Mouse (Mus musculus): ENCODE measurements around the gene Hnf1a. TPM values are rescaled to one million over a fixed set of nuclear protein-coding genes. Genes with fewer than 3 reads are reported as not detected.

Gene Hnf1a
- polyA plus RNA-seq, 1 experiment, result not detected

DNA sequence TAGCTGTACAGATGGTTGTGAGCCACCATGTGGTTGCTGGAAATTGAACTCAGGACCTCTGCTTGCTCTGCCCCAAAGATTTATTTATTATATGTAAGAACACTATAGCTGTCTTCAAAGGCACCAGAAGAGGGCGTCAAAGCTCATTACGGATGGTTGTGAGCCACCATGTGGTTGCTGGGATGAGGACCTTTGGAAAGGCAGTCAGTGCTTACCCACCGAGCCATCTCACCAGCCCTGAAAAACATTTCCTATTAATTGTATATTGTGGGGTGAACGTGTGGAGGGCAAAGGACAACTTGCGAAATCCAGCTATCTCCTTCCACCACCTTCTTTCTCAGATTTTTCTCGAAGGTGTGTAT is 8.0 kb upstream of the Hnf1a start:
- no peaks in the 10 kb centered on the region for H3K79me2 ChIP-seq (ENCODE audit: control insufficient read depth, insufficient read depth)
- TF ChIP-seq REST (IDR thresholded peaks at IDR 0.05; ENCODE audit: insufficient read depth, insufficient read length) (no peak), TCF12 (IDR thresholded peaks at IDR 0.05; ENCODE audit: insufficient read depth, poor library complexity, severe bottlenecking) (no peak), CEBPB (IDR thresholded peaks at IDR 0.05; ENCODE audit: insufficient read depth, poor library complexity, severe bottlenecking) (no peak), SRF (IDR thresholded peaks at IDR 0.05; ENCODE audit: control insufficient read depth, insufficient read length, low read depth) (no peak)
- no peaks in the 10 kb centered on the region for H3K27me3 ChIP-seq (ENCODE audit: control insufficient read depth, insufficient read depth, insufficient read length)
- H3K4me3 ChIP-seq, result peak overlapping the region; percentile 7
- H3ac ChIP-seq (ENCODE audit: control insufficient read depth, insufficient read length), result no peak overlapping the region
- H3K4me2 ChIP-seq (ENCODE audit: low read depth), result peak overlapping the region; percentile 96
- no peaks in the 10 kb centered on the region for H3K36me3 ChIP-seq (ENCODE audit: control insufficient read depth, insufficient read depth)

DNA sequence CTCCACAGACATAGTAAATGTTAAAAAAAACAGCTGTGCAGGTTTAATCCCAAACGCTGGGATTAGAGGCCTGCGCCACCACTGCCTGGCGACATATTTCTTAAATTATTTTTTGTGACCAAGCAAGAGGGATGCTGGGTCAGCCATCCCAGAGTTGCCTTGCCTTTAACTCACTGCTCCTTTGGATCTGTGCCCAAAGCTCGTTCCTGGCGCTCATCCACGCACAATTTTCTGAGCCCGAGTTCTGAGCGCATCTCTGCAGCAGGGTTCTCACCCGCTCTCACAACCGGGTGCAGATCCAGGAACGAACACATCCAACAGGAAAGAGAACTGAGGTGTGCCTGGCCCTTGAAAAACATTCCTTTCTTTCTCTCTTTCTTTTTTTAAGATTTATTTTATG is 7.6 kb upstream of the Hnf1a start:
- peak overlapping the region; percentile 7 for H3K4me3 ChIP-seq
- TF ChIP-seq SRF (IDR thresholded peaks at IDR 0.05; ENCODE audit: control insufficient read depth, insufficient read length, low read depth) (no peak), POLR2A (IDR thresholded peaks at IDR 0.05; ENCODE audit: insufficient read length, low read depth) (no peak), MYOD1 (IDR thresholded peaks at IDR 0.05; ENCODE audit: control insufficient read depth in 1 of 3, insufficient read length in 2 of 3, low read depth in 2 of 3) (no peak), TCF12 (IDR thresholded peaks at IDR 0.05; ENCODE audit: insufficient read depth, poor library complexity, severe bottlenecking) (no peak), E2F4 (IDR thresholded peaks at IDR 0.05; ENCODE audit: insufficient read depth) (no peak), REST (IDR thresholded peaks at IDR 0.05; ENCODE audit: insufficient read depth, insufficient read length) (no peak)
- H3K4me2 ChIP-seq (ENCODE audit: low read depth), result peak overlapping the region; percentile 96

DNA sequence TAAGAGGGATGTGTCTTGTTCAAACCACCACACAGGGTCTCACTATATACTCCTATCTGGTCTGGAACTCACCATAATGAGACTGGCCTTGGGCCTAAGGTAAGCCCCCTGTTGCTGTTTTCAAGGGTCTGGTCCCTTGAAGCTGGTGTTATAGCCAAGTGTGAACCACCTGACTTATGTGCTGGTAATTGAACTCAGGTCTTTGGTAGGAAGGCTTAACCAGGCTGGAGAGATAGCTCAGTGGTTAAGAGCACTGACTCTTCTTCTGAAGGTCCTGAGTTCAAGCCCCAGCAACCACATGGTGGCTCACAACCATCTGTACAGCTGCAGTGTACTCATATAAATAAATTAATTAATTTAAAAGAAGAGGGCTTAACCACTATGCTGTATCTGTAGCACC is 6.0 kb upstream of the Hnf1a start:
- Histone ChIP-seq H3K4me3 (no peak overlapping the region), H3K36me3 (ENCODE audit: control insufficient read depth, insufficient read depth) (no peaks in the 10 kb centered on the region), H3K79me2 (ENCODE audit: control insufficient read depth, insufficient read depth) (no peaks in the 10 kb centered on the region), H3ac (ENCODE audit: control insufficient read depth, insufficient read length) (no peak overlapping the region), H3K4me2 (ENCODE audit: low read depth) (no peak overlapping the region), H3K27me3 (ENCODE audit: control insufficient read depth, insufficient read depth, insufficient read length) (no peaks in the 10 kb centered on the region)
- no peak for TF ChIP-seq SRF (IDR thresholded peaks at IDR 0.05; ENCODE audit: control insufficient read depth, insufficient read length, low read depth)

More for the DNA sequence above, 7.6 kb upstream of the Hnf1a start:
- Histone ChIP-seq H3K79me2 (ENCODE audit: control insufficient read depth, insufficient read depth) (no peaks in the 10 kb centered on the region), H3K36me3 (ENCODE audit: control insufficient read depth, insufficient read depth) (no peaks in the 10 kb centered on the region), H3K27me3 (ENCODE audit: control insufficient read depth, insufficient read depth, insufficient read length) (no peaks in the 10 kb centered on the region), H3ac (ENCODE audit: control insufficient read depth, insufficient read length) (no peak overlapping the region)

DNA sequence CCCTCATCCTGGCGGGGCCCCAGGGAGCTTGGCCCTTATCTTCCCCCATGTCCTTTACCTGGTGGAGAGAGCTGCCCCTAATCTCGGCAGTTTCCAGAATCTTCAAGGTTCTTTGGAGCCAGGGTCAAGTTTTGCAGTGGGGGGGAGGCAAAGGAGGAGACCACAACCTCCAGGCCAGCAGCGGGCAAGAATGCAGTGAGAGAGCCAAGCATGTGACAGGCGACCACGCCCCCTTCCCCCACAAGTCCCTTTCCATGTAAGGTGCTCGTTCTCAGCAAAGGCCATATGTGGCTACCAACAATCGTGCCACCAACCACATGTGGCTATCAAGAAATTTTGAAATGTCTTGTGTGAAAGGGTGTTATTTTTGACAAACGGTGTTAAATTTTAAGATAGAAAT is 2.2 kb upstream of the Hnf1a start:
- H3K27me3 ChIP-seq (ENCODE audit: control insufficient read depth, insufficient read depth, insufficient read length), result peaks cover 33% of the 10 kb centered on the region
- no peak overlapping the region for H3K4me2 ChIP-seq (ENCODE audit: low read depth)
- no peaks in the 10 kb centered on the region for H3K79me2 ChIP-seq (ENCODE audit: control insufficient read depth, insufficient read depth)
- H3K36me3 ChIP-seq (ENCODE audit: control insufficient read depth, insufficient read depth), result no peaks in the 10 kb centered on the region
- no peak for TF ChIP-seq MYOD1 (IDR thresholded peaks at IDR 0.05; ENCODE audit: control insufficient read depth in 1 of 3, insufficient read length in 2 of 3, low read depth in 2 of 3)
- TF ChIP-seq MYOG (IDR thresholded peaks at IDR 0.05; ENCODE audit: control insufficient read depth in 1 of 3, insufficient read depth in 1 of 3, insufficient read length in 2 of 3, low read depth in 2 of 3), result no peak
- no peak for TF ChIP-seq E2F4 (IDR thresholded peaks at IDR 0.05; ENCODE audit: insufficient read depth)
- TF ChIP-seq POLR2A (IDR thresholded peaks at IDR 0.05; ENCODE audit: insufficient read length, low read depth), result no peak
- no peak for TF ChIP-seq POLR2AphosphoS2 (IDR thresholded peaks at IDR 0.05; ENCODE audit: insufficient read length, low read depth)
- no peak for TF ChIP-seq MAX (IDR thresholded peaks at IDR 0.05; ENCODE audit: low read depth)
- no peak overlapping the region for H3K4me3 ChIP-seq
- no peak overlapping the region for H3ac ChIP-seq (ENCODE audit: control insufficient read depth, insufficient read length)

DNA sequence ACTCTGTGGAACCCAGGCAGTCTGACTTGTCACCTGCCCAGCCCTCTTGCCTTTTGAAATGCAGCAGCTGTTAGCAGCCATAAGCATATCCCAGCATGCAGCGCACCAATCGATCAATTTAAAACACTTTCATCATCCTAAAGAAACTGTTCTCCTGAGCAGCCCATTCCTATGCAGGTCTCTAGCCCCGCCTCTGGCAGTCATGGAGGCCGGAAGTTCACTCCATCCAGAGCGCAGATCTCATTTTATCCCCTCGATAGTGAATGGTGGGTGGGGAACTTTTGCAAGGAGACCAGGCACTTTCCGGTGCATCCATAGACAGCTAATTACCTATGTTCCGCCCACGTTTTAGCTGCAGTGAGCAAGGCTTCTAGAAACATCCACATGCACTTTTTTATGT is 1.3 kb upstream of the Hnf1a start:
- no peaks in the 10 kb centered on the region for H3K36me3 ChIP-seq (ENCODE audit: control insufficient read depth, insufficient read depth)
- no peak for TF ChIP-seq USF1 (IDR thresholded peaks at IDR 0.05; ENCODE audit: low read depth)
- no peak for TF ChIP-seq TCF12 (IDR thresholded peaks at IDR 0.05; ENCODE audit: insufficient read depth, poor library complexity, severe bottlenecking)
- TF ChIP-seq REST (IDR thresholded peaks at IDR 0.05; ENCODE audit: insufficient read depth, insufficient read length), result no peak
- H3K4me3 ChIP-seq, result no peak overlapping the region
- H3ac ChIP-seq (ENCODE audit: control insufficient read depth, insufficient read length), result no peak overlapping the region
- no peaks in the 10 kb centered on the region for H3K79me2 ChIP-seq (ENCODE audit: control insufficient read depth, insufficient read depth)
- peaks cover 39% of the 10 kb centered on the region for H3K27me3 ChIP-seq (ENCODE audit: control insufficient read depth, insufficient read depth, insufficient read length)
- no peak overlapping the region for H3K4me2 ChIP-seq (ENCODE audit: low read depth)

DNA sequence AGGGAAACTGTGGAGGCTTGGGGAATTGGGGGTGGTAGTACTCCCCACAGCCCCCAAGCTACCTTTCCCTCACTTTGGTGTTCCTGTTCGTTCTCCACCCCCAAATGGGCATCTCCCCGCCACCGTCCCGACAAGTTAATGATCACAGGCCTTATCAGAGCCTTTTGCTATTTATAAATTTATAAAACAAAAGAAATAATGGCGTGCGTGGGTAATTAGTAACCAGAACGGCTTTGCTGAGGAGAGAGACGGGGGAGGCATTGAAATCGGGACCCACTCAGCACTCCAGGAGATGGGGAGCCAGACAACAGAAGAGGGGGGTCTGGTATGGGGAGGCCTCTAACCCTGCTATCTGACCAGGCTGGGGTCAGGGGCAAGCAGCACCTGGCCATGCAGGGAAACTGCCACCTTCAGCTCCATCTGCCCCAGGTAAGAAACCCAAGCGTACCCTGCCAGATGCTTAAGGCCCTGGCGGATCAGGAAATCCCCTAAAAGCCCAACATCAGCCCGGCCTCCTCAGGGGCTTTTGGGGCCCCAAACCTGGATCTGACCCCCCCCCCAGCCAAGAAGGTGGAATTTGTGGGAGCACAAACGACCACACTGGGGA is 1.2 kb downstream of the Hnf1a start:
- no peak for TF ChIP-seq POLR2AphosphoS2 (IDR thresholded peaks at IDR 0.05; ENCODE audit: insufficient read length, low read depth)
- TF ChIP-seq E2F4 (IDR thresholded peaks at IDR 0.05; ENCODE audit: insufficient read depth), result no peak
- TF ChIP-seq MYOG (IDR thresholded peaks at IDR 0.05; ENCODE audit: control insufficient read depth in 1 of 3, insufficient read depth in 1 of 3, insufficient read length in 2 of 3, low read depth in 2 of 3), result no peak
- TF ChIP-seq USF1 (IDR thresholded peaks at IDR 0.05; ENCODE audit: low read depth), result no peak
- no peak for TF ChIP-seq MYOD1 (IDR thresholded peaks at IDR 0.05; ENCODE audit: control insufficient read depth in 1 of 3, insufficient read length in 2 of 3, low read depth in 2 of 3)
- TF ChIP-seq MAX (IDR thresholded peaks at IDR 0.05; ENCODE audit: low read depth), result no peak
- TF ChIP-seq POLR2A (IDR thresholded peaks at IDR 0.05; ENCODE audit: insufficient read length, low read depth), result no peak
- no peak for TF ChIP-seq TCF12 (IDR thresholded peaks at IDR 0.05; ENCODE audit: insufficient read depth, poor library complexity, severe bottlenecking)
- TF ChIP-seq TCF3 (IDR thresholded peaks at IDR 0.05; ENCODE audit: insufficient read length, low read depth), result no peak
- no peak for TF ChIP-seq SRF (IDR thresholded peaks at IDR 0.05; ENCODE audit: control insufficient read depth, insufficient read length, low read depth)
- TF ChIP-seq REST (IDR thresholded peaks at IDR 0.05; ENCODE audit: insufficient read depth, insufficient read length), result no peak
- no peak for TF ChIP-seq CEBPB (IDR thresholded peaks at IDR 0.05; ENCODE audit: insufficient read depth, poor library complexity, severe bottlenecking)
- no peak overlapping the region for H3ac ChIP-seq (ENCODE audit: control insufficient read depth, insufficient read length)
- no peaks in the 10 kb centered on the region for H3K79me2 ChIP-seq (ENCODE audit: control insufficient read depth, insufficient read depth)
- no peak overlapping the region for H3K4me2 ChIP-seq (ENCODE audit: low read depth)
- no peaks in the 10 kb centered on the region for H3K36me3 ChIP-seq (ENCODE audit: control insufficient read depth, insufficient read depth)
- no peak overlapping the region for H3K4me3 ChIP-seq
- H3K27me3 ChIP-seq (ENCODE audit: control insufficient read depth, insufficient read depth, insufficient read length), result peaks cover 46% of the 10 kb centered on the region

Data from myocyte (in vitro differentiated cells).